Mouse (Mus musculus) cerebellum, postnatal 36 days (tissue): ENCODE measurements around the gene Rin3.

Experiments
- DNase-seq, 2 experiments: peaks; one replicate each; pipeline ENCODE4 v3.0.0; 2021 to 2022; ENCODE audit warnings: mixed read lengths in 2 of 2

Rin3 gene

GRCm38 (mm10) chr12:102424456-102424855, 141.6 kb downstream of the Rin3 start:
- DNase-seq = no peak

- DNase-seq = no peak
Observed at GRCm38 (mm10) chr12:102425048-102425578, 142.3 kb downstream of the Rin3 start.

- DNase-seq = no peak
Observed at GRCm38 (mm10) chr12:102426285-102426684, 143.4 kb downstream of the Rin3 start.

- no peak for DNase-seq
Observed at GRCm38 (mm10) chr12:102429656-102430055, 146.8 kb downstream of the Rin3 start.

- DNase-seq = no peak
Observed at GRCm38 (mm10) chr12:102430228-102430627, 147.4 kb downstream of the Rin3 start.

GRCm38 (mm10) chr12:102432238-102432637, 149.4 kb downstream of the Rin3 start:
- no peak for DNase-seq

GRCm38 (mm10) chr12:102434107-102434506, 151.3 kb downstream of the Rin3 start:
- DNase-seq = no peak

GRCm38 (mm10) chr12:102436939-102437526, 154.2 kb downstream of the Rin3 start:
- no peak for DNase-seq

GRCm38 (mm10) chr12:102437952-102438351, 155.1 kb downstream of the Rin3 start:
- no peak for DNase-seq

- DNase-seq = no peak
Observed at GRCm38 (mm10) chr12:102438983-102439631, 156.3 kb downstream of the Rin3 start.

- DNase-seq = peak; percentile 100
Observed at GRCm38 (mm10) chr12:102439632-102440023, 156.8 kb downstream of the Rin3 start, which contains the start of gene Lgmn. Lgmn (minus strand) TSS chr12:102439813.
